Mouse (Mus musculus): ENCODE measurements around the gene Tex52. TPM values are rescaled to one million over a fixed set of nuclear protein-coding genes. Genes with fewer than 3 reads are reported as not detected.
A peak's percentile ranks its signal among the peaks of the same experiment; 100 is the strongest.

The Tex52 gene
- total and polyA plus RNA-seq, 2 experiments: not detected

DNA sequence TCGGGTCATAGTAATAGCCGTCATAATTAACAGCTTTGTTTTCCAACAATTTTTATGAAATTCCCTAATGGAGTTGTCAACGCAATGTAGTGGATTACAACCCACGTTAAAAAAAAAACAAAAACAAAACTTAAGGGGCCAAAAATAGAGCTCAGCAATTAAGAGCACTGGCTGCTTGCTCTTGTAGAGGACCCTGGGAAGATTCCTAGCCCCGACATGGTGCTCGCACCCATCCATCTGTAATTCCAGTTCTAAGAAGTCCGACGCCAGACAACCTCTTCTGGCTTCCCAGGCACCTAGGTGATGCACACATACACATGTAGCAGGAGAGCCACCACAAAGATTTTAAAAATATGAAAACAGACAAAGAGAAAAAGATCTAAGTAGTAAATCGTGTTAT lies 49.8 kb downstream of the Tex52 start:
- H3K4me3 ChIP-seq (ENCODE audit: insufficient read depth, low read depth, low read length): no peak overlapping the region
- no peak overlapping the region for H3K9ac ChIP-seq (ENCODE audit: low read depth, low read length)
- H3K4me1 ChIP-seq (ENCODE audit: control insufficient read depth, insufficient read depth, low read length): 0 out of 2 replicates have a peak, but pooled peaks cover 1% of the 10 kb centered on the region
- H3K36me3 ChIP-seq (ENCODE audit: control insufficient read depth, insufficient read depth, low read length): peaks cover 1% of the 10 kb centered on the region; the same call in 1 of the 2 replicates
- no peaks in the 10 kb centered on the region for H3K79me2 ChIP-seq (ENCODE audit: control insufficient read depth, insufficient read depth, low read length)
- 0 out of 2 replicates have a peak overlapping the region, but pooled peaks have one; percentile 5 for H3K27ac ChIP-seq (replicated peaks; ENCODE audit: insufficient read depth, low read depth, low read length)
- H3K27me3 ChIP-seq (ENCODE audit: control insufficient read depth, insufficient read depth, low read length): no peaks in the 10 kb centered on the region
- no peak for DNase-seq (ENCODE audit: extremely low read depth, low read depth, low spot score)
- TF ChIP-seq POLR2A (IDR thresholded peaks at IDR 0.05; ENCODE audit: extremely low read depth, insufficient read depth, low read length): no peak
- no peak for TF ChIP-seq CTCF (IDR thresholded peaks at IDR 0.05; ENCODE audit: low read depth, low read length)
- 27% methylated on average over 9 of the region's 9 CpGs for WGBS

DNA sequence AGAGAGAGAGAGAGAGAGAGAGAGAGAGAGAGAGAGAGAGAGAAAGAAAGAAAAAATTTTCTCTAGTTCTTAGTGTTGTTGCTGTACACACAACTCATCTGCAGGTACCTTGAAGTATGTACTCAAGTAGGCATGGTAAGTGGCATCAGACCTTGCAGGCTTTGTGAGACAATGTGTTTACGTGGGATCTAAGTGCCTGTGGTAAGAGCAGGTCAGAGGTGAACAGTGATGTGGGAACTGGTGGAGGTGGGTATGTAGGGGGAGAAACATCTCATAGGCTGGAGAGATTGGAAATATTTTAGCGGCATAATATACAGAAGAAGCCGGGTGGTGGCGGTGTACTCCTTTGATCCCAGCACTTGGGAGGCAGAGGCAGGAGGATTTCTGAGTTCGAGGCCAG lies 52.3 kb downstream of the Tex52 start:
- Histone ChIP-seq H3K27ac (replicated peaks; ENCODE audit: insufficient read depth, low read depth, low read length) (no peak overlapping the region), H3K27me3 (ENCODE audit: control insufficient read depth, insufficient read depth, low read length) (no peaks in the 10 kb centered on the region), H3K79me2 (ENCODE audit: control insufficient read depth, insufficient read depth, low read length) (no peaks in the 10 kb centered on the region), H3K36me3 (ENCODE audit: control insufficient read depth, insufficient read depth, low read length) (peaks cover 21% of the 10 kb centered on the region), H3K4me1 (ENCODE audit: control insufficient read depth, insufficient read depth, low read length) (0 out of 2 replicates have a peak, but pooled peaks cover 1% of the 10 kb centered on the region), H3K9ac (ENCODE audit: low read depth, low read length) (no peak overlapping the region), H3K4me3 (ENCODE audit: insufficient read depth, low read depth, low read length) (no peak overlapping the region)
- TF ChIP-seq CTCF (IDR thresholded peaks at IDR 0.05; ENCODE audit: low read depth, low read length): no peak
- TF ChIP-seq POLR2A (IDR thresholded peaks at IDR 0.05; ENCODE audit: extremely low read depth, insufficient read depth, low read length): no peak
- 93% methylated on average over 5 of the region's 5 CpGs for WGBS
- DNase-seq (ENCODE audit: extremely low read depth, low read depth, low spot score): no peak

DNA sequence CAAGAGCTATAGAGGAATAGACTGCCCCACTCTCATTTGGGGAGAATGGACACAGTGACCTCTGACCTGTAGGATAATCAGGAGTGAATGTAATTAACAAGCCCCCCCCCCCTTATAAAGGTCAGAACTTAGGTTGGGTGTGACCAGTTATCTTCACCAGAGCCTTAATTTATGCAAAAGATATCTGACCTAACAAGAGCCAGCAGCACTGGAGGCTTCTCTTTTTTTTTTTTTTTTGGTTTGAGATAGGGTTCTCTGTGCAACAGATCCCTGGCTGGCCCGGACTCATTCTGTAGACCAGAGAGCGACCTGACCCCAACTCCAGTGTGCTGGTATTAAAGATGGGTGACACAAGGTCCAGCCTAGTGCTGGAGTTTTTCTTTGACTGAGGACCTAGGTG lies 54.0 kb downstream of the Tex52 start:
- 93% methylated on average over 2 of the region's 2 CpGs for WGBS
- H3K27ac ChIP-seq (replicated peaks; ENCODE audit: insufficient read depth, low read depth, low read length): no peak overlapping the region
- peaks cover 38% of the 10 kb centered on the region for H3K36me3 ChIP-seq (ENCODE audit: control insufficient read depth, insufficient read depth, low read length)
- no peak overlapping the region for H3K4me3 ChIP-seq (ENCODE audit: insufficient read depth, low read depth, low read length)
- no peak for DNase-seq (ENCODE audit: extremely low read depth, low read depth, low spot score)
- H3K9ac ChIP-seq (ENCODE audit: low read depth, low read length): no peak overlapping the region
- TF ChIP-seq POLR2A (IDR thresholded peaks at IDR 0.05; ENCODE audit: extremely low read depth, insufficient read depth, low read length) (no peak), CTCF (IDR thresholded peaks at IDR 0.05; ENCODE audit: low read depth, low read length) (no peak)
- H3K27me3 ChIP-seq (ENCODE audit: control insufficient read depth, insufficient read depth, low read length): no peaks in the 10 kb centered on the region
- no peaks in the 10 kb centered on the region for H3K4me1 ChIP-seq (ENCODE audit: control insufficient read depth, insufficient read depth, low read length)
- H3K79me2 ChIP-seq (ENCODE audit: control insufficient read depth, insufficient read depth, low read length): no peaks in the 10 kb centered on the region

DNA sequence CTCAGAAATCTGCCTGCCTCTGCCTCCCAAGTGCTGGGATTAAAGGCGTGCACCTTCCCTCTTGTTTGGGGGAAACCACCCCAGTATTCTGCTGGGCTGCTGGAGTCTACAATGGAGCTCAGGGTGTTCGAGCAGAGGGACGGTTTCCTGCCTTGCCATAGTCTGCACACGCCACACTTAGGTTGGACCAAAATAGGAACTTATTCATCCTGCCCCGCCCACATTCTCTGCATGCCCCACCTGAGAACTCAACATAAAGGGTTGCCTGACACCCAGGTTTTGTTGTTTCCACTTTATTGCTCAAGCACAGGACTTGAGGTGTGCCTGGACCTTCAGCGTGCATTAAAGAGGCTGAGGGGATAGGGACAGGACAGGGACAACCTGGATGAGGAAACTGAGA lies 54.6 kb downstream of the Tex52 start:
- no peaks in the 10 kb centered on the region for H3K79me2 ChIP-seq (ENCODE audit: control insufficient read depth, insufficient read depth, low read length)
- H3K4me1 ChIP-seq (ENCODE audit: control insufficient read depth, insufficient read depth, low read length): no peaks in the 10 kb centered on the region
- DNase-seq (ENCODE audit: extremely low read depth, low read depth, low spot score): no peak
- peaks cover 42% of the 10 kb centered on the region for H3K36me3 ChIP-seq (ENCODE audit: control insufficient read depth, insufficient read depth, low read length)
- H3K9ac ChIP-seq (ENCODE audit: low read depth, low read length): no peak overlapping the region
- H3K4me3 ChIP-seq (ENCODE audit: insufficient read depth, low read depth, low read length): no peak overlapping the region
- WGBS: 90% methylated on average over 6 of the region's 6 CpGs
- H3K27ac ChIP-seq (replicated peaks; ENCODE audit: insufficient read depth, low read depth, low read length): no peak overlapping the region
- TF ChIP-seq CTCF (IDR thresholded peaks at IDR 0.05; ENCODE audit: low read depth, low read length) (no peak), POLR2A (IDR thresholded peaks at IDR 0.05; ENCODE audit: extremely low read depth, insufficient read depth, low read length) (no peak)
- H3K27me3 ChIP-seq (ENCODE audit: control insufficient read depth, insufficient read depth, low read length): no peaks in the 10 kb centered on the region

DNA sequence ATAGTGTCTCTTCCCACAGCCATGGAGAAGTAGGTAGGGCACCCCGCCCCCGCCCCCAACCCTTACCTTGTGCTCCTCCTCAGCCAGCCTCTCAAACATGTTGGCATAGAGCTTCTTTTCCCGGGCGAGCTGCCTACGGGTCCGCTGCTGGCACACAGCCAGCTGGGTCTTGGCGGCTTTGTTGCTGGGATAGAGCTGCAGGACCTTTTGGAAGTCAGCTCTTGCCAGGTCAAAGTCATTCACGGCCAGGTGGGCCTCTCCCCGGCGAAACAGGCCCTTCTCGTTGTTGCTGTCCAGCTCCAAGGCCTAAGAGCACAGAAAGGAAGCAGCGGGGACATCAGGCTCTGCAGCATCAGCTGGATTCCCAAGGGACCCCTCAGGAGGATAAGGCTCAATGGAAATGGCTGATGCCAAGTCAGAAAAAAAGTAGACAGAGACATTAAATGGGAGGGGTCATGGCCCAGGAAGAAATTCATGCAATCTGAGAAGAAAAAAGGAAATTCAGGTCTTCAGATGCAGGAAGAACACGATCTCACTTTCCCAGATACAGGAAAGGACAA lies 57.2 kb downstream of the Tex52 start:
- no peak for DNase-seq (ENCODE audit: extremely low read depth, low read depth, low spot score)
- H3K4me1 ChIP-seq (ENCODE audit: control insufficient read depth, insufficient read depth, low read length): peaks cover 16% of the 10 kb centered on the region
- 49% methylated on average over 13 of the region's 13 CpGs for WGBS
- H3K9ac ChIP-seq (ENCODE audit: low read depth, low read length): no peak overlapping the region
- H3K4me3 ChIP-seq (ENCODE audit: insufficient read depth, low read depth, low read length): no peak overlapping the region
- H3K36me3 ChIP-seq (ENCODE audit: control insufficient read depth, insufficient read depth, low read length): peaks cover 47% of the 10 kb centered on the region
- TF ChIP-seq POLR2A (IDR thresholded peaks at IDR 0.05; ENCODE audit: extremely low read depth, insufficient read depth, low read length) (no peak), CTCF (IDR thresholded peaks at IDR 0.05; ENCODE audit: low read depth, low read length) (no peak)
- H3K27me3 ChIP-seq (ENCODE audit: control insufficient read depth, insufficient read depth, low read length): no peaks in the 10 kb centered on the region
- H3K79me2 ChIP-seq (ENCODE audit: control insufficient read depth, insufficient read depth, low read length): no peaks in the 10 kb centered on the region
- no peak overlapping the region for H3K27ac ChIP-seq (replicated peaks; ENCODE audit: insufficient read depth, low read depth, low read length)

DNA sequence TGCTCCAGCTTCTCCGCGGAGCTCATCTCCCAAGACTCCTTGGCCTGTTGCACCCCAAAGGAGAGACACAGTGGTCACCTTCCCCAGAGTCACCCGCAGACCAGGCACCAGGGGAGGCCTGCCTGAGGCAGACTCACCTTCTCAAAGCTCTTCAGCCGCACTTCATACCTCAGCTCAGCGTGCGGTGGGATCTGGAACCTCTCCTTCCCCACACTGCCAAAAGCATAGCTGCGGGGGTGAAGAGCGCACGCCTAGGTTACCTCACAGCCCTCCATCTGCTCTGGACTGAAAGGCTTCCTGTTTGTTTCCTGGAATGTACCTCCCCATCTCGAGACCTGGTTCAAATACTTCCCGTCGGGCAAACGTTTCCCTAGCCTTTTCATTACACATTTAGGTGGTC lies 58.3 kb downstream of the Tex52 start:
- H3K27me3 ChIP-seq (ENCODE audit: control insufficient read depth, insufficient read depth, low read length): no peaks in the 10 kb centered on the region
- TF ChIP-seq POLR2A (IDR thresholded peaks at IDR 0.05; ENCODE audit: extremely low read depth, insufficient read depth, low read length): no peak
- no peak for TF ChIP-seq CTCF (IDR thresholded peaks at IDR 0.05; ENCODE audit: low read depth, low read length)
- H3K4me1 ChIP-seq (ENCODE audit: control insufficient read depth, insufficient read depth, low read length): peaks cover 16% of the 10 kb centered on the region
- 92% methylated on average over 13 of the region's 13 CpGs for WGBS
- no peaks in the 10 kb centered on the region; the same call in 1 of the 2 replicates for H3K79me2 ChIP-seq (ENCODE audit: control insufficient read depth, insufficient read depth, low read length)
- DNase-seq (ENCODE audit: extremely low read depth, low read depth, low spot score): no peak
- no peak overlapping the region for H3K27ac ChIP-seq (replicated peaks; ENCODE audit: insufficient read depth, low read depth, low read length)
- peaks cover 47% of the 10 kb centered on the region for H3K36me3 ChIP-seq (ENCODE audit: control insufficient read depth, insufficient read depth, low read length)
- H3K9ac ChIP-seq (ENCODE audit: low read depth, low read length): no peak overlapping the region
- no peak overlapping the region for H3K4me3 ChIP-seq (ENCODE audit: insufficient read depth, low read depth, low read length)

Other genes starting within 250 kb of the Tex52 start
- 23.2 and 35.8 TPM in 2 replicates for gene Tspan9, start 231.9 kb upstream of the Tex52 start, total RNA-seq (2014; rRNA removed)
- 39.1 and 40.0 TPM in 2 replicates for gene Tspan9, start 231.9 kb upstream of the Tex52 start, polyA plus RNA-seq (2012; rRNA removed)
- gene Tead4, start 74.6 kb upstream of the Tex52 start, total RNA-seq (2014; rRNA removed): 0.13 and 0.18 TPM in 2 replicates
- gene Tead4, start 74.6 kb upstream of the Tex52 start, polyA plus RNA-seq (2012; rRNA removed): 0.06 and 0.39 TPM in 2 replicates
- gene Tulp3, start 19.6 kb upstream of the Tex52 start, total RNA-seq (2014; rRNA removed): 0.74 TPM in 2 replicates
- 0.86 and 0.92 TPM in 2 replicates for gene Tulp3, start 19.6 kb upstream of the Tex52 start, polyA plus RNA-seq (2012; rRNA removed)
- 2.9 and 3.0 TPM in 2 replicates for gene Rhno1, start 12.5 kb upstream of the Tex52 start, total RNA-seq (2014; rRNA removed)
- gene Rhno1, start 12.5 kb upstream of the Tex52 start, polyA plus RNA-seq (2012; rRNA removed): 3.0 and 4.2 TPM in 2 replicates
- 0.27 TPM in 1 of 2 replicates, not detected in the other for gene Foxm1, start 12.5 kb upstream of the Tex52 start, total RNA-seq (2014; rRNA removed)
- gene Foxm1, start 12.5 kb upstream of the Tex52 start, polyA plus RNA-seq (2012; rRNA removed): 0.40 and 0.94 TPM in 2 replicates
- gene Gm44596, start within 50 bp of the Tex52 start, total RNA-seq (2014; rRNA removed): not detected in 2 replicates
- not detected in 2 replicates for gene Gm44596, start within 50 bp of the Tex52 start, polyA plus RNA-seq (2012; rRNA removed)
- gene Nrip2, start 23.8 kb downstream of the Tex52 start, total RNA-seq (2014; rRNA removed): 0.09 and 0.27 TPM in 2 replicates
- gene Nrip2, start 23.8 kb downstream of the Tex52 start, polyA plus RNA-seq (2012; rRNA removed): not detected in 2 replicates
- gene Itfg2, start 49.5 kb downstream of the Tex52 start, total RNA-seq (2014; rRNA removed): 3.1 and 4.9 TPM in 2 replicates
- gene Itfg2, start 49.5 kb downstream of the Tex52 start, polyA plus RNA-seq (2012; rRNA removed): 10.6 and 12.1 TPM in 2 replicates
- 129 and 150 TPM in 2 replicates for gene Fkbp4, start 63.2 kb downstream of the Tex52 start, total RNA-seq (2014; rRNA removed)
- gene Fkbp4, start 63.2 kb downstream of the Tex52 start, polyA plus RNA-seq (2012; rRNA removed): 99.8 and 146 TPM in 2 replicates
- gene Pzp, start 151.3 kb downstream of the Tex52 start, total RNA-seq (2014; rRNA removed): 1,917 and 2,554 TPM in 2 replicates
- gene Pzp, start 151.3 kb downstream of the Tex52 start, polyA plus RNA-seq (2012; rRNA removed): 1,366 and 1,553 TPM in 2 replicates
- gene A2ml1, start 206.2 kb downstream of the Tex52 start, total RNA-seq (2014; rRNA removed): 3.8 and 8.8 TPM in 2 replicates
- gene A2ml1, start 206.2 kb downstream of the Tex52 start, polyA plus RNA-seq (2012; rRNA removed): 3.7 and 7.5 TPM in 2 replicates
- not detected in 2 replicates for gene Klrb1a, start 248.1 kb downstream of the Tex52 start, total RNA-seq (2014; rRNA removed)
- not detected in 2 replicates for gene Klrb1a, start 248.1 kb downstream of the Tex52 start, polyA plus RNA-seq (2012; rRNA removed)

All from liver, adult 2 months (tissue).